Mouse (Mus musculus) splenic B cell, adult 2 months (primary cell): ENCODE results near the gene Dnal4.

Experiments used
- DNase-seq: peaks from one replicate; pipeline ENCODE4 v3.0.0-alpha.2; 2011; ENCODE audit warnings: low read depth, low spot score
- H3K27me3 ChIP-seq: 2 replicates; pipeline ENCODE4 v1.6.1; 2012; ENCODE audit warnings: mild to moderate bottlenecking, low read length, moderate library complexity, mixed read lengths; ENCODE audit not compliant: control insufficient read depth, poor library complexity, insufficient read depth, severe bottlenecking
- H3K36me3 ChIP-seq: 2 replicates; pipeline ENCODE4 v1.6.1; 2012; ENCODE audit warnings: mild to moderate bottlenecking, low read length, moderate library complexity, mixed read lengths; ENCODE audit not compliant: control insufficient read depth, poor library complexity, insufficient read depth, severe bottlenecking

The Dnal4 gene

DNA sequence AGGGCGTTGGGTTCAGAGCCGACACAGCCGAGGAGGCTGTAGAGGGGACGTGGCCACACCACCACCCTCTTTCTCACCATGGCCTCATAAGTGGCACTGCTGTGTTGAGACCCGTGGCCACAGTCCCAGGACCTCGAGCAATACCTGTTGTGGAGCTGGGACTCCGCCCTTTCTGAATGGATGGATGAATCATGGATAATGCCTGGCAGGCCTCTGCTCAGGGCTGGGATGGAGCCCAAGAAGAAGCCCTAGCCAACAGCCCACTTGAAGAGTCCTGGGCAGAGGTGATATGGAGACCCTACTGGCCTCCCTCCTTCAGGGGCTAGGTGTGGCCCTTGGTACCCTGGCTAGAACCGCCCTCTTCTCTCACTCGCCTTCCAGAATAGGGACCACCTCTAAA lies 14.6 kb downstream of the Dnal4 start:
- DNase-seq: no peak
- Histone ChIP-seq H3K27me3 (no peaks in the 10 kb centered on the region), H3K36me3 (peaks cover 1% of the 10 kb centered on the region)

- peaks cover 1% of the 10 kb centered on the region for H3K36me3 ChIP-seq
- no peak for DNase-seq
- H3K27me3 ChIP-seq: no peaks in the 10 kb centered on the region
Observed at GRCm38 (mm10) chr15:79760956-79761355, 16.7 kb downstream of the Dnal4 start.

DNA sequence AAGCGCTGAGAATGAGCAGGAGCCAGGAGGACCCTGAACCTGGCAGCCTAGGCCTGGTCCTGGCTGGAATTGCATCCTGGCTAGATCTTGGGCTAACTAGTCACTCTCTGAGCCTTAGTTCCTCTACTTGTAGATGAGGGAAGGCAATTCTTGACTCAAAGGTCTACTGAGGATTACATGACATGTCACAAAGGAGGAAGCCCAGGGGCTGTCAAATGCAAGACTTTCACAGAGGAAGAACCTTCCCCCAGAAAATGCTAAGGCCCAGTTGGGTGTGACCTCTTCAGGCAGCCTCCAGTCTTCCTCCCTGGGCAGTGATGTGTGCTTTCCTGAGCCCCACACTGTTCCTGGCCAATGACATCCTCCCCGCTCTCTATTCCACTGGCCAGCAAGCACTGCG lies 20.5 kb downstream of the Dnal4 start:
- Histone ChIP-seq H3K36me3 (peaks cover under 1% of the 10 kb centered on the region; the same call in 1 of the 2 replicates), H3K27me3 (no peaks in the 10 kb centered on the region)
- DNase-seq: peak; percentile 22

GRCm38 (mm10) chr15:79755977-79756625 lies 21.5 kb downstream of the Dnal4 start:
- Histone ChIP-seq H3K27me3 (no peaks in the 10 kb centered on the region), H3K36me3 (no peaks in the 10 kb centered on the region)
- DNase-seq: no peak

DNA sequence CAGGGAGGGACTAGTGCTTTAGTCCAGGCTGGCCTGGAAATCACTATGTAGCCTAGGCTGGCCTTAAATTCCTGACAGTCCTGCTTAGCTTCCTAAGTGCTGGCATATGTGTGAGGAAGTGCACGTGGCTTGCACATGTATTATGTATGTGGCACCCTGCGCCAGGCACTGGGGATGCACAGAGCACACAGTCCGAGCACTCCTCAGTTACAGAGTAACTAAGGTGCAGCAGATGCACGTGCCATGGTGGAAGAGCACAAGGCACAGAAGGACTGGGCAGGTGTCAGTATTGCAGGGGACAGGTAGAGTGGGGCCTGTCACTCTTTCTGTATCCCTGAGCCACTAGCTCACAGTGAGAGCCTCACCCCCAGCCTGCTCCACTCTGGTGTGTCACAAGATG lies 22.5 kb downstream of the Dnal4 start:
- no peak for DNase-seq
- no peaks in the 10 kb centered on the region for H3K36me3 ChIP-seq
- no peaks in the 10 kb centered on the region for H3K27me3 ChIP-seq

- H3K27me3 ChIP-seq: no peaks in the 10 kb centered on the region
- DNase-seq: no peak
- no peaks in the 10 kb centered on the region for H3K36me3 ChIP-seq
Observed at GRCm38 (mm10) chr15:79753873-79754272, 23.8 kb downstream of the Dnal4 start.

DNA sequence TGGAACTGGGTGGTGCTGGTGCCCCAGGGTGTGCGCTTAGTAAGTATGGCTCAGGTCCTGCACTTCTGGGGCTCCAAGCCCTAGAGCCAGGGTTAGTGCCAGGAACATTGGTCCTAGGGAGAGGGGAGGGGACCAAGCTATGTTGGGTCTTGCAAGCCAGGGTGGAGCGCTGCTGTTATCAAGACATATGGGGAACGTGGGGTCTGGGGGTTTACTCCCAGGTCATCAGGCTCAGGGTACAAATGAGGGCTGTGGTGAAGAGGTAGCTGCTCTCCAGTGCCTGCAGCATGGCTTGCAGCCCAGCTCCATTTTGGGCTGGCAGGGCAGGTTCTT lies 24.3 kb downstream of the Dnal4 start:
- H3K27me3 ChIP-seq: no peaks in the 10 kb centered on the region
- H3K36me3 ChIP-seq: no peaks in the 10 kb centered on the region
- no peak for DNase-seq

DNA sequence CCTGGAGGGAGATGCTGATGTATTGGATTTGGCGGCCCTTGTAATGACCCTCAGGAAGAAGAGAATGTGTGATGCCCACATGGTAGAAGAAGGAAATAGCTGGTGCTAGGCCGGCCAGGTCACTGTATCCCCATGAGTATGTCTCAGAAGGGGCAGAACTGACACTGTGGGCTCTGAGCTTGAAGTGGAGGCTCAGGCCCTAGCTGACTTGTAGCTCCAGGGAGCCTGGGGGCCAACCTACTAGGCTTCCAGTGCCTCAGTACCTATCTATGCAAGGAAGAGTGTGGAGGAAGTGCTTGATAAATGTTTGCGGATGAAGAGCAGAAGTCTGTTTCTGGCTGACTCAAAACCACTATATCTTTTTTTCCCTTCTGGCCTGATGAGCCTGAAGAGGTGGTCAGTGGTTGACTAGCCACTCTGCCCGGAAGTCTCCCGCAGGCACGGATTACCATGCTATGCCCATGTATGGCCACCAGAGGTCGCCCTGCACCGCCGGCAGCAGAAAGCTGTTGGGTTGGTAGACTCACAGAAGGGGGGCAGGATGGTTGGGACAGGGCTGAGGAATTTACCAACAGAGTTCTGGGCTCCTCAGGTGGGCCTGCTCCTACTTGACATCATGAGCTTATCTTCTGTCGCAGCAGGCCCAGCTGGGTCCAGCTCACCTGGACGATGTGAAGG lies 24.8 kb downstream of the Dnal4 start:
- no peaks in the 10 kb centered on the region for H3K27me3 ChIP-seq
- DNase-seq: peak; percentile 81
- H3K36me3 ChIP-seq: no peaks in the 10 kb centered on the region

GRCm38 (mm10) chr15:79751772-79752171 lies 25.9 kb downstream of the Dnal4 start:
- no peaks in the 10 kb centered on the region for H3K36me3 ChIP-seq
- no peaks in the 10 kb centered on the region for H3K27me3 ChIP-seq
- peak; percentile 68 for DNase-seq

DNA sequence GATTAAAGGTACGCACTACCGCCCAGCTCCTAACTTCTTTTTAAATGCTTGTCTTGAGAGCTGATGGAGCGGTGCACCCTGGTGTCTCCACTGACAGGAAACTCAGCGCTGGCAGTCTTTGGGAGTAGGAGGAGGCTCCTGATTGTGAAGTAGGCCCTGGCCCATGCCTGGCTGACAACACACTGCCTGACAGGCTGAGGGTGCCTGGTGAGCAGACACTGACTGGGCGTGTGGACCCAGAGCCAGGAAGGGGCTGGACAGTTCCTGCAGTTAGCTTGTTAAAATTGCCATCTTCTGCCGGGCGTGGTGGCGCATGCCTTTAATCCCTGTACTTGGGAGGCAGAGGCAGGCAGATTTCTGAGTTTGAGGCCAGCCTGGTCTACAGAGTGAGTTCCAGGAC lies 27.4 kb downstream of the Dnal4 start:
- Histone ChIP-seq H3K27me3 (no peaks in the 10 kb centered on the region), H3K36me3 (no peaks in the 10 kb centered on the region)
- DNase-seq: no peak

DNA sequence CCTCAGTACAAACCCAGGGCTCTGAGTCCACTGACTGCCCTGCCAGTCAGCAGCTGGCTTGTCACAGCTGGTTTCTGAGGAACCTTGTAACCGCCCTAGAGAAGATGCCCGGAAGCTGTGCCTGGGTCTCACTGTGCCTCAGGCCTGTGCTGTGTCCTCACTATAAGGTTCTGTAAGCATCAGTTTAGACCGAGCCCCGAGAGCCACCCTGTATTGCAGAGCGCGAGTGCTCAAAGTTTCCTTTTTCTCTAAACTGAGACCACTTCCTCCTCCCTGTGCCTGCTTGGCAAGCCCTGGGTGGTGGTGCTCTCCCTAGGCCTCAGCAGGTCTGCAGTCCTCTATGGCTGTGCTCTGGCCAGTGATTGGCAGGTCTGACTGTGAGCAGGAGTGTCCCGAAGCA lies 28.5 kb downstream of the Dnal4 start:
- no peaks in the 10 kb centered on the region for H3K27me3 ChIP-seq
- DNase-seq: peak; percentile 21
- H3K36me3 ChIP-seq: no peaks in the 10 kb centered on the region; the same call in 1 of the 2 replicates

GRCm38 (mm10) chr15:79747998-79748397 lies 29.7 kb downstream of the Dnal4 start:
- Histone ChIP-seq H3K36me3 (no peaks in the 10 kb centered on the region; the same call in 1 of the 2 replicates), H3K27me3 (no peaks in the 10 kb centered on the region)
- peak; percentile 49 for DNase-seq

- Histone ChIP-seq H3K36me3 (no peaks in the 10 kb centered on the region; the same call in 1 of the 2 replicates), H3K27me3 (no peaks in the 10 kb centered on the region)
- DNase-seq: no peak
Observed at GRCm38 (mm10) chr15:79745883-79746282, 31.8 kb downstream of the Dnal4 start.

DNA sequence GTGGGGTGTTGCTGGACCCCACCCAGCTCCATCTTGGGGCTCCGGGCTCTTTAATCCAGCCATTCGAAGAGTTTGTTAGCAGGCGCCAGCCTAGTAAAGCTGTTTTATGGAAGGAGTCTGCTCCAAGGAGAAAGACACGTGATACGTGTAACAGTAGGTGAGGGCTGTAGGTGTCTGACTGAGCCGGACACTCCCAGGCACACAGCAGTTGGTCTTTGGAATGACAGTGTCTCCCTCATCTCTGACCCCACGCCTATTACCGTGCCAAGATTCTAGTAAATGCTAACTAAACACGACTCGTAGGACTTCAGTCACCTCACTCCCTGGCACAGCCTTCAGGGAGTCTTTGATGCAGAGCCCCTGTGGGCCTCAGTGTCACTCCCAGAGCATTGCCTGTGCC lies 32.3 kb downstream of the Dnal4 start:
- Histone ChIP-seq H3K36me3 (no peaks in the 10 kb centered on the region; the same call in 1 of the 2 replicates), H3K27me3 (no peaks in the 10 kb centered on the region)
- DNase-seq: no peak

DNA sequence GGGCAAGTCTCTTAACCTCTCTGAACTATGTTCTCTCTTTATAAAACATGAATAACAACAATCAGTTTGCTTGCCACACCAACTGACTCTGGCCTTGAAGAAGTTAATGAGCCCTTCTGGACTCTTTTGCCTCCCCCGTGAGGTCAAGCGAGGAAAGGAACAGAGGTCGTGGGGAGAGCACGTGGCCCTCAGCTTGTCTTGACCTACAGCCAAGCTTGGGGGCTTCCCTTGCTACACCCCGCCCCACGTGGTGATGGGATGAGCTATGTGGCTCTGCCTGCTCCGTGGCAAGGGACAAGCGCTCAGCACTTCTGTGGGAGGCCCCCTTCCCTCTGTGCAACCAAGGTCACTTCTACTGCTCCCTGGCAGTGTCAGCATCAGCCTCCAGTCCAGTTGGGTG lies 32.9 kb downstream of the Dnal4 start:
- no peak for DNase-seq
- Histone ChIP-seq H3K36me3 (no peaks in the 10 kb centered on the region; the same call in 1 of the 2 replicates), H3K27me3 (no peaks in the 10 kb centered on the region)

DNA sequence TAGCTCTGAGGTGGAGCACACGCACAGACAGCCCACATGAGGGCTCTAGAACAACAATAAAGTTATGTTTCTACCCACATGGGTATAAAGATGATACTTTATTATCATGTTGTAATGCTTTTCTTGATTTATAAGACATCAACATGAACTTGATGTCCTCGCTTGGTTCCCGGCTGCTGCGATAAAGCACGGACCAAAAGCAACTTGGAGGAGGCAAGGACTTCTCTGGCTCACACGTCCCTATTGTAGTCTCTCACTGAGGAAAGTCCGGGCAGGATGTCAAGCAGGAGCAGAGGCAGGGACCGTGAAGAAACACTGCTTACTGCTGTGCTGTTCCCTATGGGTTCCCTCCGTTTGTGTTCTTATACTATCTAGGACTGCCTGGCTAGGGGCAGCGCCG lies 33.6 kb downstream of the Dnal4 start:
- DNase-seq: no peak
- Histone ChIP-seq H3K36me3 (no peaks in the 10 kb centered on the region; the same call in 1 of the 2 replicates), H3K27me3 (no peaks in the 10 kb centered on the region)
